Mouse (Mus musculus): Measurements from ENCODE around the gene Ppp1r13b. TPM values are rescaled to one million over a fixed set of nuclear protein-coding genes. Genes with fewer than 3 reads are reported as not detected.

Ppp1r13b gene
- total and polyA plus RNA-seq, 3 experiments = 0.42 to 2.0 (median 0.64) TPM

- in situ Hi-C loops (cut with MboI; ENCODE audit: low pct_ligation_motif_present, low pct_unique_long_range_greater_than_20kb, low sequenced_read_pairs) = loop anchor here (5.0 kb wide), 1 partner anchor 46 kb away; no protein-coding TSS in a partner anchor
- Histone ChIP-seq H3K9me3 (replicated peaks; ENCODE audit: low read length) (no peaks in the 10 kb centered on the region), H3K27ac (ENCODE audit: insufficient read depth, low read depth) (no peak overlapping the region), H3K79me2 (replicated peaks; ENCODE audit: control insufficient read depth, extremely low read depth, insufficient read depth, poor library complexity, severe bottlenecking) (no peaks in the 10 kb centered on the region), H3K4me3 (replicated peaks in 1 of 3; ENCODE audit: low read depth in 2 of 3, low read length in 2 of 3, poor library complexity in 1 of 3) (no peak overlapping the region), H3K4me1 (ENCODE audit: control insufficient read depth in 1 of 2, insufficient read depth in 2 of 2) (peaks cover 0 to 11% of the 10 kb centered on the region in 2 experiments; a peak in 2 of 4 replicates), H3K27me3 (replicated peaks) (no peaks in the 10 kb centered on the region), H3K36me3 (replicated peaks in 1 of 2; ENCODE audit: control insufficient read depth in 1 of 2, insufficient read depth in 1 of 2, low read length in 1 of 2) (no peaks in the 10 kb centered on the region), H3K4me2 (ENCODE audit: insufficient read depth, low read depth, poor library complexity, severe bottlenecking) (no peak overlapping the region), H3K9ac (ENCODE audit: insufficient read depth, low read depth) (no peak overlapping the region)
- dilution Hi-C loops (cut with MboI; ENCODE audit: extremely low pct_ligation_motif_present, extremely low pct_unique_long_range_greater_than_20kb, low sequenced_read_pairs) = no loop called here
- DNase-seq (ENCODE audit: extremely low read depth) = no peak
- TF ChIP-seq BHLHE40 (IDR thresholded peaks at IDR 0.05; ENCODE audit: low read depth, low read length) (no peak), RCOR1 (conservative IDR thresholded peaks at IDR 0.05; ENCODE audit: low read depth, low read length) (no peak), IRF4 (IDR thresholded peaks at IDR 0.05; ENCODE audit: low read depth, low read length) (no peak), SIN3A (IDR thresholded peaks at IDR 0.05; ENCODE audit: low read length) (no peak), NELFE (IDR thresholded peaks at IDR 0.05; ENCODE audit: low read depth, low read length) (no peak), ZC3H11A (IDR thresholded peaks at IDR 0.05; ENCODE audit: low read depth, low read length) (no peak), ZMIZ1 (IDR thresholded peaks at IDR 0.05; ENCODE audit: low read depth, low read length) (no peak), MAZ (IDR thresholded peaks at IDR 0.05; ENCODE audit: low read depth, low read length) (no peak), ZKSCAN1 (IDR thresholded peaks at IDR 0.05; ENCODE audit: borderline replicate concordance, low read depth, low read length) (no peak), SMC3 (IDR thresholded peaks at IDR 0.05; ENCODE audit: low read depth, low read length) (no peak), PAX5 (IDR thresholded peaks at IDR 0.05; ENCODE audit: low read length) (no peak), KAT2A (IDR thresholded peaks at IDR 0.05; ENCODE audit: insufficient replicate concordance, low read length) (no peak), MAX (IDR thresholded peaks at IDR 0.05; ENCODE audit: low read length) (no peak), ELF1 (IDR thresholded peaks at IDR 0.05; ENCODE audit: low read depth, low read length) (no peak), MYC (IDR thresholded peaks at IDR 0.05; ENCODE audit: low read depth, low read length) (no peak), CHD1 (IDR thresholded peaks at IDR 0.05; ENCODE audit: low read depth, low read length) (no peak), ETS1 (conservative IDR thresholded peaks at IDR 0.05; ENCODE audit: low read depth, low read length) (no peak), MAFK (IDR thresholded peaks at IDR 0.05; ENCODE audit: insufficient replicate concordance, low read length) (no peak), USF1 (IDR thresholded peaks at IDR 0.05; ENCODE audit: low read depth, low read length) (no peak), USF2 (conservative IDR thresholded peaks at IDR 0.05; ENCODE audit: low read depth, low read length) (no peak)
Observed at GRCm38 (mm10) chr12:111891800-111892199, 16.1 kb downstream of the Ppp1r13b start.

- Histone ChIP-seq H3K36me3 (replicated peaks in 1 of 2; ENCODE audit: control insufficient read depth in 1 of 2, insufficient read depth in 1 of 2, low read length in 1 of 2) (no peaks in the 10 kb centered on the region), H3K9ac (ENCODE audit: insufficient read depth, low read depth) (no peak overlapping the region), H3K4me1 (ENCODE audit: control insufficient read depth in 1 of 2, insufficient read depth in 2 of 2) (peaks cover 0 to 9% of the 10 kb centered on the region in 2 experiments; a peak in 2 of 4 replicates), H3K79me2 (replicated peaks; ENCODE audit: control insufficient read depth, extremely low read depth, insufficient read depth, poor library complexity, severe bottlenecking) (no peaks in the 10 kb centered on the region), H3K27ac (ENCODE audit: insufficient read depth, low read depth) (no peak overlapping the region), H3K9me3 (replicated peaks; ENCODE audit: low read length) (no peaks in the 10 kb centered on the region), H3K4me3 (replicated peaks in 1 of 3; ENCODE audit: low read depth in 2 of 3, low read length in 2 of 3, poor library complexity in 1 of 3) (no peak overlapping the region), H3K4me2 (ENCODE audit: insufficient read depth, low read depth, poor library complexity, severe bottlenecking) (no peak overlapping the region), H3K27me3 (replicated peaks) (no peaks in the 10 kb centered on the region)
- dilution Hi-C loops (cut with MboI; ENCODE audit: extremely low pct_ligation_motif_present, extremely low pct_unique_long_range_greater_than_20kb, low sequenced_read_pairs) (no loop called here), in situ Hi-C loops (cut with MboI; ENCODE audit: low pct_ligation_motif_present, low pct_unique_long_range_greater_than_20kb, low sequenced_read_pairs) (no loop called here)
- DNase-seq (ENCODE audit: extremely low read depth) = peak; percentile 27
- TF ChIP-seq USF2 (conservative IDR thresholded peaks at IDR 0.05; ENCODE audit: low read depth, low read length) (no peak), ZMIZ1 (IDR thresholded peaks at IDR 0.05; ENCODE audit: low read depth, low read length) (no peak), BHLHE40 (IDR thresholded peaks at IDR 0.05; ENCODE audit: low read depth, low read length) (no peak), RCOR1 (conservative IDR thresholded peaks at IDR 0.05; ENCODE audit: low read depth, low read length) (no peak), RAD21 (IDR thresholded peaks at IDR 0.05; ENCODE audit: low read depth, low read length) (no peak), ZKSCAN1 (IDR thresholded peaks at IDR 0.05; ENCODE audit: borderline replicate concordance, low read depth, low read length) (no peak), CHD1 (IDR thresholded peaks at IDR 0.05; ENCODE audit: low read depth, low read length) (no peak), NRF1 (IDR thresholded peaks at IDR 0.05; ENCODE audit: low read depth, low read length) (no peak), MXI1 (IDR thresholded peaks at IDR 0.05; ENCODE audit: low read depth, low read length) (no peak), USF1 (IDR thresholded peaks at IDR 0.05; ENCODE audit: low read depth, low read length) (no peak), NELFE (IDR thresholded peaks at IDR 0.05; ENCODE audit: low read depth, low read length) (no peak)
Observed at GRCm38 (mm10) chr12:111889251-111889650, 18.7 kb downstream of the Ppp1r13b start.

Data from CH12.LX (cell line).